Mouse (Mus musculus): ENCODE measurements around the gene Prok2.

Prok2 gene

DNA sequence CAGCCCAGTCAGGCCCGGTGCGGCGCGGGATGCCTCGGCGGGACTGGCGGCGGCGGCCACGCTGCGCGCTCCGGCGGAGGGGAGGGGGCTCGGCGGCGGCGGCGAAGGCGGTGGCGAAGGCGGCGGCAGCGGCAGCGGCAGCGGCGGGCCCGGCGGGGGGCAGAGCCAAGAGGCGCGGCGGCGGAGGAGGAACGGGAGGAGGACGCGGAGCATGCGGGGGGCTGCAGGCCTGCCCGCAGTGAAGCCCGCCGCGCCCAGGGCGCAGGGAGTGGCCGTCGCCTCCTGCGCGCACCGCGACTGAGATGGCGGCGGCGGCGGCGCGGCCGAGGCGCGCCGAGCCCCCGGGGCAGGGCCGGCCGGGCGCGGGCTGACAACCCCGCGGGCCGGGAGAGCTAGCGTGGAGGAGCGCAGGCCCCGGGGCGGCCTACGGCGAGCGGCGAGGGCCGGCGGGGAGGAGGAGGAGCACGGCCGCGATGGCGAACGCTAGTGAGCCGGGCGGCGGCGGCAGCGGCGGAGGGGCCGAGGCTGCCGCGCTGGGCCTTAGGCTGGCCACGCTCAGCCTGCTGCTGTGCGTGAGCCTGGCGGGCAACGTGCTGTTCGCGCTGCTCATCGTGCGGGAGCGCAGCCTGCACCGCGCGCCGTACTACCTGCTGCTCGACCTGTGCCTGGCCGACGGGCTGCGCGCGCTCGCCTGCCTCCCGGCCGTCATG lies 33.8 kb downstream of the Prok2 start, which contains the start of gene Gpr27:
TSS of gene Gpr27 (plus strand) at position 474 of the 710 bp plus-strand sequence.
- peak; percentile 43 for DNase-seq (ENCODE audit: low spot score)

DNA sequence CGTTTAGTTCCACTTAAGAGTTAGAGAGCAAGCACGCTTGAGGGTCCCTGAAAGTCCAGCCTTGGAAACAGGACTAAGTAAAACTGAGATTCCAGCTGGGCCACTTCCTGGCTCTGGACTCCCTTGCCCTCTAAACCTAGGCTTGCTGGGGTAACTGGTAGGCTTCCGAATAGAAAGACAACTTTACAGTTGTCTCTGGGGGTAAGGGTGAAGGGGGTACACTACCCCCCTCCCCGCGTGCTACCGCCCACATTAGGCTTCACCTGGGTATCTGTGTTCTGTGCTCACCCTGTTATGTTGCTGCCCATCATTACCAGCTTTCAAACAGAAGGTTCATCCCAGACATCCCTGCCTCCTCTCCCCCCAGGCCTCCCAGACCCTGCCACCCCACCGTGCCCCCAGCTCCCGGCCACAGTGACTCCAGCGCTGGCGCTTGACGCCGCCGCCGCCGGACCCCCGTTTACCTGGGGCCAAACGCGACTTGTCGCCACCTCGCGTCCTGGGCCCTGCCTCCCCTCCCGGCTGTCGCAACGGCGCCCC lies 34.5 kb downstream of the Prok2 start:
- DNase-seq (ENCODE audit: low spot score), result no peak

DNA sequence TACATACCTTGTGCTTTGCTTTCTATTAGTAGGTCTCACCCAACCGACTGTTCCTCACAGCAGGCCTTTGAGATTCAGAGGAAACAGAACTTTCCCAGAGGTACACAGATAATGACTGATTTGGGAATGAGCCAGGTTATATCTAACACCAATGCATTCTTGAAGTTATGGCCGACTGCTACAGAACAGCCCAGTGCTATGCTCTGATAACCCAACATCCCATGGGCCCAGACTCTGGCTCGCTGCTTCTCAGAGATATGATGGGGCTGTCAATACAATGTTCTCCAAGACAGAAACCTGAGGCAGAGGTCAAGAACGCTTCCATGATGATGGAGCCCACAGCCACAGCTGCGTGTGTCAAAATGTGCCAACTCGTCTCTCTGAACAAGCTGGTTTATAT lies 37.7 kb downstream of the Prok2 start:
- no peak for DNase-seq (ENCODE audit: low spot score)

GRCm38 (mm10) chr6:99684899-99685298 lies 41.3 kb downstream of the Prok2 start:
- DNase-seq (ENCODE audit: low spot score), result no peak

DNA sequence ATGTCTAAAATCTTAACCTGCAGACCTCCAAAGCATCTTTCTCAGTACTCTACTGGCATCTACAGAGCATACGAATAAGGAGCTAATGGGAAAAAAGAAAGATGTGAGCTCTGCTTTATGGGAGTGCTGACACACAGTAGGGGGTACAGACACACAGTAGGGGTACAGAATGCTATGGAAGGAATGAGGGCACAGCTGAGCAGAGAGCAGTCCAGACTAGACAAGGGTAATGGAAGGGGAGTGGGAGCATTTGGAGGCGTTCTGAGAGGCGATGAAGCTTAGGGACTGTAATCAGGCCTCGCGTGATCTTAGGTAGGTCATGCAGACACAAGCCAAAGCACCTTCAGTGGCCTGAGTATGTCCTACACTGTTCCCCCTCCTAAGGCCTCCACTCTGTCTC lies 42.2 kb downstream of the Prok2 start:
- no peak for DNase-seq (ENCODE audit: low spot score)

DNA sequence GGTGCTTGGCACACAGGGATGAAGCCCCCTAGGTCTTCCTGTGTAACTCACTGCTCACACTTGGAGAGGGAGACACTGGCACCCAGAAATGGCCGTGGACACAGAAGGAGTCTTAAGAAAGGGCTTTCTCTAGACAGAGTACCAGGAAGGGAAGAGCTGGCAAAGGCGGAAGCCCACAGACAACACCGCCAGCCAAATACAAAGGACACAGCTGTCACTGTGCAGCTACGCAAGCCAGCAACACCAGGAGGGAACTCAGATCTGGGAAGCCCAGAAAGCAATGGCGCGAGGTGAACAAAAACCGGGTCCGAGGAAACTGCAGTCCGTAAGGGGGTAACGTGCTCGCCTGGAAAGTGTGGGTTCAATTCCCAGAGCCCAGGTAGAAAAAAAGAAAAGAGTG lies 48.1 kb downstream of the Prok2 start:
- no peak for DNase-seq (ENCODE audit: low spot score)

DNA sequence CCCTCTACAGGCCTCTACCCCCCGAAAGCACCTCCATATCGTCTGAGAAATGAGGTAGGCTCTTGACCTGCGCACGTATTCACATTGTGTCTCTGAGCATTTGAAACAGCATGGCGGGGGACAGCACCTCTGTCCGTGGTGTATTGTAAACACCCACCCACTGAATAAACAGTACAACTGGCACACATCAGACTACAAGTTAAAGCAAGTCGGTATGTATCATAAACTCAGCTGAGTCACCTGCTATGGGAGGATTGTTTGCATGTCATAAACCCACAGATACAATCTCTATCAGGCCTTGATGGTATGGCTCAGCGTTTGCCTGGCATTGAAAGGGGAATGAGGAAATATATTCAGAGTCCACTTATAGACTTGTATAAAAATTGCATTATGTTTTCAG lies 48.9 kb downstream of the Prok2 start:
- no peak for DNase-seq (ENCODE audit: low spot score)

DNA sequence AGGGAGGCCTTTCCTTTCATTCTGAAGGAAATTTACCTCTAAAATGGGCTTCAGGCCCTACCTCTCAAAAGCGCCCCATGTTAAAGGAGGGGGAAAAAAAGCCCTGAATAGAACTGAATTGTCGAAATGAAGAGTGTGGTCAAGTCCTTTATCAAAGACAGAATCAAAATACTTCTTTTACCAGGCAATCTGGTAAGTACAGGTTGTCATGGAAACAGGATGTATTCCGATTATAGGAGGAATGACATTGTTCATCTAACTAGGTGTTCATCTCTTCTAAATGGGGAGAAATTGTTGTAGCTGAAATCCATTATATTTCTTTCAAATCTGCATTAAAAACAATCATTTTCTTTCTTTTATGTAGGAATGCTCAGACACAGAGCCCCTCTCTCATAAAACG lies 51.7 kb downstream of the Prok2 start:
- DNase-seq (ENCODE audit: low spot score), result no peak

DNA sequence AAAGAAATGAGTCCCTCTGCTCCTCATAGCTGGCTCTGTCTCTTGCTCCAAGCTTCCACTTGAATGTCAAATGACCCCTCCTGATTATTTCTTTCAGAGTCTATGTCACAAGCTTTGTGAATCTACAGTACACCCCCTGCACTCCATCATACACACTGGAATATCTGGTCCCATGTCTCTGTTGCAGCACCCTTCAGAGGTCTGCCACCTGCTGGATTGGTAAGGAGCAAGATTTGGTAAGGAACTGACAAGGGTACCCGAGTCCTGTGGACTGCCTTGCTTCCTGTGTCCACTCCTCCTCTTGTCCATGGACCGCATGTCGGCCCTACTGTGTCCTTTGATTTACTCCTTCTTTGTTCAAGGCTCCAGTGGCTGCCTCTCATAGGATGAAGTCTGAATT lies 54.4 kb downstream of the Prok2 start:
- DNase-seq (ENCODE audit: low spot score), result no peak

- peak; percentile 79 for DNase-seq (ENCODE audit: low spot score)
These were observed 55.6 kb downstream of the Prok2 start for GRCm38 (mm10) chr6:99670481-99671119.

GRCm38 (mm10) chr6:99669481-99670325 lies 56.5 kb downstream of the Prok2 start:
- peak; percentile 86 for DNase-seq (ENCODE audit: low spot score)

- no peak for DNase-seq (ENCODE audit: low spot score)
These were observed 58.9 kb downstream of the Prok2 start for GRCm38 (mm10) chr6:99667290-99667689.

GRCm38 (mm10) chr6:99666318-99667171 lies 59.6 kb downstream of the Prok2 start, which contains the start of the genes Eif4e3 and Gm20696:
Gene Eif4e3, minus strand, starts transcription at chr6:99666771.
Gene Gm20696, minus strand, starts transcription at chr6:99666797.
- peak; percentile 35 for DNase-seq (ENCODE audit: low spot score)

DNA sequence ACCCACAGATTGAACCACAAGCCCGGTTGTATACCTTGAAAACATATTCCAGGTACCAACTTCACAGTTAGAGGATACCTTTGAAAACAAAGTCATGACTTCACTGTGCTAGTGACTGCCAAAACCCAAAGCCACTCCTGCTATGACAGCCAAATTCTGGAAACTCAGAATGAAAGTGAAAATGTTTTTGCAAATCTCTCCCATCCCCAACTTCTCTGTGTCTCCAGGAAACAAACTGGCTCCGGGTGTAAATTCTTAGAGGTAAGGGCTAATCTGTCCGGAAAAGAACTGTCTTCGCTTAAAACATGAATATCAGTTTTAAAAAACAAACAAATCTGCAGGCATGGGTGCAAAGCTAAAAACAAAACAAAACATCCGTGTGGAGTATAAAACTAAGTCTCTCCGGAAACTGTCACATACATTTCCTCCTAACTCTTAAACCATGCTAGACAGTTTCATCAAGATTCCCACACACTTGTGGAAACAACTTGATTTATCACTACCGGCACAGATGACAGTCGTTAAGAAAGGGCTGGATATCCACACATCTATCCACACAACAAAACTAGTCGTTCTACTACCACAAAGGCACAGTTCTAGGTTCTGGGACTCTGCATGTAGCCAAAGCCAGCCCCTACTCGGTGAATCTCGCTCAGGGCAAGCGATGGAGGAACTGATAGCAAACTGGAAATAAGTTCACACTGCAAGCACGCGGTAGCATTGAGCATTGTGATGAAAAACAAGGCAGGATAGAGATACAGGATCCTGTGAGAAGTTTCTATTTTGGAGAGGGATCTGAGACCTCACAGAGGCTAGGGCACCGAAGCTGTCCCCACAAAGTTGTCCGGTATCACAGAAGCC lies 60.5 kb downstream of the Prok2 start:
- no peak for DNase-seq (ENCODE audit: low spot score)

- DNase-seq (ENCODE audit: low spot score), result no peak
These were observed 63.0 kb downstream of the Prok2 start for GRCm38 (mm10) chr6:99663232-99663631.
